Mouse (Mus musculus): ENCODE measurements around the gene Ttc22. TPM values are rescaled to one million over a fixed set of nuclear protein-coding genes. Genes with fewer than 3 reads are reported as not detected.

Ttc22 gene
- polyA plus RNA-seq, 1 experiment from 2014 or later, result 1.6 TPM

- 88% methylated on average over 4 of the region's 4 CpGs for WGBS
- no peaks in the 10 kb centered on the region for H3K9me3 ChIP-seq
- ATAC-seq (ENCODE audit: low FRiP score), result no peak
Measured at GRCm38 (mm10) chr4:106618898-106619297, 3.3 kb upstream of the Ttc22 start.

DNA sequence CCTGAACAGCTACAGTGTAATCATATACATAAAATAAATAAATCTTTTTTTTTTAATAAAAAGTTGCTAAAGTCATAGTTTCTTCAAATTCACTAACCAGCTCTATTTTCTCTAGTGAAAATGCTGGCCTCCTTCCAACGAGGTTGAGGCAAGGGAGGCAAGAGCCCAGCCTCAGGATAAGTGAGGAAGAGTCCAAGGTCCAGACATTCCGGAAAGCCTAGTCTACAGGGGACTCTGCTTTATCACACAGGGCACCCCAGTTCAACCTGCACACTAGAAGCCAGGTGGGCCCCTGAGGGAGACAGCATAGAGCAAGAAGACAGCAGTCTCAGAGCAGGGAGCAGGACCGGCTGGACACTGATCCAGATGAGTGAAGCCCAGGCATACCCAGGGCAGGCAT lies 804 bp upstream of the Ttc22 start:
- no peak overlapping the region for H3K4me3 ChIP-seq
- no peaks in the 10 kb centered on the region for H3K36me3 ChIP-seq
- H3K4me1 ChIP-seq (replicated peaks), result peaks cover 22% of the 10 kb centered on the region
- H3K4me2 ChIP-seq, result no peak overlapping the region
- no peak for ATAC-seq (ENCODE audit: low FRiP score)
- no peaks in the 10 kb centered on the region for H3K9me3 ChIP-seq
- no peak overlapping the region for H3K9ac ChIP-seq
- H3K27me3 ChIP-seq, result peaks cover 65% of the 10 kb centered on the region
- 78% methylated on average over 3 of the region's 3 CpGs for WGBS
- H3K27ac ChIP-seq, result no peak overlapping the region

More at GRCm38 (mm10) chr4:106618898-106619297, 3.3 kb upstream of the Ttc22 start:
- Histone ChIP-seq H3K9ac (no peak overlapping the region), H3K4me2 (no peak overlapping the region), H3K4me3 (no peak overlapping the region), H3K27ac (no peak overlapping the region), H3K4me1 (replicated peaks) (peaks cover 22% of the 10 kb centered on the region), H3K36me3 (no peaks in the 10 kb centered on the region), H3K27me3 (peaks cover 60% of the 10 kb centered on the region)

DNA sequence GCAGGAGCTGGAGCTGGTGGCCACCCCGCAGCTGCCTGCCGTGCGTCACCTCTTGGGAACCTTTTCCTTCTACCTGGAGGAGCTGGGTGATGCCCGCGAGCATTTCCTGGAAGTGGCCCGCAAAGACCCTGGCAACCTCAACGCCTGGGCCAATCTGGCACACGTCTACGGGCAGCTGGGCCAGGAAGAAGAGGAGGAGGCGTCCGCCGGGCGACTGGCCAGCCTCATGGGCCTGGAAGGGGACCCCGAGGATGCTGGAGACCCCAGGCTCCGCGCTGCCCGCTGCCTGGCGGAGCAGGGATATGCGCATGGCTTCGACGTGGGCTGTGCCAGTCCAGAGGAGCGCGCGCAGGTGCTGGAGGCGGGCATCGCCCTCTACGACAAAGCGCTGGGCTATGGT lies 480 bp downstream of the Ttc22 start:
- WGBS, result 29% methylated on average over 28 of the region's 28 CpGs
- no peak overlapping the region for H3K4me3 ChIP-seq
- H3K36me3 ChIP-seq, result no peaks in the 10 kb centered on the region
- 0 out of 2 replicates have a peak overlapping the region, but pooled peaks have one; percentile 8 for H3K4me2 ChIP-seq
- no peak overlapping the region for H3K27ac ChIP-seq
- peaks cover 62% of the 10 kb centered on the region for H3K27me3 ChIP-seq
- peak overlapping the region; percentile 43; the same call in 1 of the 2 replicates for H3K9ac ChIP-seq
- ATAC-seq (ENCODE audit: low FRiP score), result no peak
- no peaks in the 10 kb centered on the region for H3K9me3 ChIP-seq
- peaks cover 15% of the 10 kb centered on the region for H3K4me1 ChIP-seq (replicated peaks)

DNA sequence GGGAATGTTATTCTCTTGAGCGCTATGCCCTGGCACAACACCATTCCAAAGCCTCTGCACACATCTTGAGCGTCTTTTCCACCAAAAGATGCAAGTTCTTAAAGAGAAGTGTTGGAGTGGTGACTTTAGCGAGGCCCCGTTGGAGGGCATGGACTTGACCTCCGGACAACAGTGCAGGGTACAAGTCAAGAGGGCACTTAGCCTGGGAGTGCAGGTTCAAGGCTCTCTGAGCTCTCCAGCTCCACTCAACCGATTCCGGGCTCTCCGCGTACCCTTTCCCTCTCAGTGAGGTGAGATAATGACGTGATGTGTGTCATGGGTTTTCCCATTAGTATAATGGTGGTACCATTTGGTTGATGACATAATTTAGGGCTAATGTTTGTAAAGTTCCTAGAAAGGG lies 2.0 kb downstream of the Ttc22 start:
- Histone ChIP-seq H3K9ac (no peak overlapping the region), H3K4me2 (no peak overlapping the region), H3K4me1 (replicated peaks) (peaks cover 19% of the 10 kb centered on the region), H3K27ac (no peak overlapping the region), H3K9me3 (no peaks in the 10 kb centered on the region), H3K4me3 (no peak overlapping the region), H3K36me3 (no peaks in the 10 kb centered on the region), H3K27me3 (peaks cover 55% of the 10 kb centered on the region)
- 90% methylated on average over 10 of the region's 10 CpGs for WGBS
- ATAC-seq (ENCODE audit: low FRiP score), result no peak

DNA sequence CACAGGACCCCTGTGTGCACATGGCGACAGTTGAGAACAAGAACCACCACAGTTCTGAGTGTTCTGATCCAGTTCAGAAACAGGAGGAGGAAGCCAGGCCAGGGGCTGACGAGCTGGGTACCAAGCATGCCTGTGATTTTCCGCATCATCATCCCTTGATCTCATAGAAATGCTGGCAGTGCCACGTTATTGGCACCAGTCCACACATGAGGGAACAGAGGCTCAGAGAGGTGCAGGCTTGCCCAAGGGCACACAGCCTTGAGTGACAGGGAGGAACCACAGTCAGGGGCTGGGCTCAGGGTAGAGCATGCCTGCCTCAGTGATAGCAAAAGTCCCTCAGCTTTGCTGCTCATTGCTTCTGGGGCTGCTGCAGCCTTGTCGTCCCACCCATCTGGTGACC lies 5.6 kb downstream of the Ttc22 start:
- 73% methylated on average over 5 of the region's 5 CpGs for WGBS
- ATAC-seq (ENCODE audit: low FRiP score), result no peak
- peaks cover 40% of the 10 kb centered on the region for H3K4me1 ChIP-seq (replicated peaks)

DNA sequence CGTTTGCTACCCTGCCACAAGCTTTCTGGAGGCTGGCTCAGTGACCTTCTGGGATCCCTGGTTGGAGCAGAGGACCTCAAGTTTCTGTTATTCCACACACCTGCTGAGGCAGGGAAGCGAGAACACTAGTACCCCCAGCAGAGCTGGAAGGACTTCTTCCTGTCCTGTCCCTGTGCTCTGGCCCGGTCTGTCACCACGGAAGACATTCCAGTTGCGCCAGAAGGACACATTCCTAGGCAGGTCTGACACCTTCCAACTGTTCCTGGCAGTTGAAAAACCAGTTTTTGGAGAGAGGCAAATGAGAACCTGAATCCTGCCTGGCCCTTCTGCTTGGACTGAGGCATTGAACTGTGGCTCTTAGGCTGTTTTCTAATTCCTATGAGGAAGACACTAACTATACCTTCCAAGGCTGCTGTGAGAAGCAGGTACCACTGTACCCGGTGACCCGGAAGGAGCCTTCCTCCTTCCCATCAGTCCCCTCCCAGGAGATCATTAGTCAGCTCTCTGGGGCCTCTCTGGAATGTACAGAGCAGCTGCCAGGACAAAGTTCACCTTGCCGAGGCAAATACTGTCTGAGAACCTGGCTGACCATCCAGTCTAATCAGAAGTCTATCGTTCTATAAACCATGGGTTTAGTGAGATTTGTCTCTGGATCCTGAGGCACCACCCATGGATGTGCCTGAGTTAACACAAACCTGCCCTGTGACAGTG lies 6.6 kb downstream of the Ttc22 start:
- peaks cover 48% of the 10 kb centered on the region for H3K4me1 ChIP-seq (replicated peaks)
- no peak for ATAC-seq (ENCODE audit: low FRiP score)
- 69% methylated on average over 9 of the region's 9 CpGs for WGBS

More for the DNA sequence above, 5.6 kb downstream of the Ttc22 start:
- Histone ChIP-seq H3K9me3 (no peaks in the 10 kb centered on the region), H3K27ac (no peak overlapping the region), H3K36me3 (no peaks in the 10 kb centered on the region), H3K4me3 (no peak overlapping the region), H3K9ac (0 out of 2 replicates have a peak overlapping the region, but pooled peaks have one; percentile 8), H3K27me3 (peaks cover 32% of the 10 kb centered on the region), H3K4me2 (no peak overlapping the region)

DNA sequence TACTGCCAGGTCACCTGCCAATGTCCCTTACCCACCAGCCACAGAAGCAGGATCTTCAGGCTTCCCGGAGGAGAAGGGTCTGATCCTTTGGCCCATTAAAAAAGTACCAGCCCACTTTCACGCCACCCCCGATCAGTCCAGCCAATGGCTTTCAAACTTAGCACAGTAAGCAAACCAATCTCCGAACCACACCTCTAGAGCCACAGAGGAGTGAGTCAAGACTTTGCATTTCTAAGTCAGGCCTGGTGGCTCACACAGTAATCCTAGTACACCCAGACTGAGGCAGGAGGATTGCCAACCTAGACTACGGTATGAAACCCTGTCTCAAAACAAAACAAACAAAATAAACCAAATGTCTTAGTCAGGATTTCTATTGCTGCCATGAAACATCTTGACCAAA lies 7.1 kb downstream of the Ttc22 start:
- WGBS, result 81% methylated on average over 5 of the region's 5 CpGs
- peaks cover 54% of the 10 kb centered on the region for H3K4me1 ChIP-seq (replicated peaks)

More for the DNA sequence above, 6.6 kb downstream of the Ttc22 start:
- H3K4me2 ChIP-seq, result no peak overlapping the region
- H3K36me3 ChIP-seq, result no peaks in the 10 kb centered on the region
- no peak overlapping the region for H3K27ac ChIP-seq
- H3K27me3 ChIP-seq, result peaks cover 22% of the 10 kb centered on the region
- H3K9me3 ChIP-seq, result no peaks in the 10 kb centered on the region
- no peak overlapping the region for H3K4me3 ChIP-seq
- H3K9ac ChIP-seq, result no peak overlapping the region

DNA sequence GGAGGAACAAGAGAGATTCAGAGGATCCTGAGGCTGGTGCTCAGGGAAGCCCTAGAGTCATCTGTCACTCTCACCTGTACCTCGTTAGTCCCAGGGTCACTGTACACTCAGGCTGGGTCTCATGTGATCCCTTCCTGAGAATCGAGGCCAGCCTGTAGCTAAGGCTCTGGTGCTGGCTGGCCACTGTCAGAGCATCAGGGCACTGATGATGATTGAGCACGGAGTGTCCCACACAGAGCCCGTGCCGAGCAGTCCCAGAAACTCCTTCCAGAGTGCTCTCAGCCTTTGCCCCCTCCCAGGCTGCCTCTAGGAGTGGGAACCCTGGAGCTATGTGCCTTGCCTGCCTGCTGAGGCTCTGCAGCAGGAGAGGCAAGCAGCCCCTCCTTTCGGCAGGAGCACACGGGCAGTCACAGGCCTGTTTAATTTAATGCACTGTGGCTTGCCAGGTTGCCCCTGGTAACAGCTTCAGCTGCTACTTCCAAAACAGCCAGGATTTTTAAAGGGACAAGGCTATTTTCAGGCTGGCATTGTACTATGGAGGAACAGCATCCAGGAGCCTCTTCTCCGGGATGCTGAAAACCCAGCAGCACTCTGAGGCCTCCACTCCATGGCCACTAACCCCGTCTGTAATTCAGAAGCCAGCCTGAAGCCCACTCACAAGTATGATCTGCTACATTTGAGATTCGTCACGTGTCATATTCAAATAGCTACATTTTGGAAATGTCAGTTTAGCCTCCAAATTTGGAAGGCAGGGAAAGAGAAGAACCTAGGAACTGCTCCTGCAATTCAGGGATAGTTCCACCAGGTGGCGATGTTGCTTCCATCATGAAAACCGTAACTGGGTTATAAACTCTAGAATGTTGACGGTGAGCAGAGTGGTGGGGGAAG lies 8.3 kb downstream of the Ttc22 start:
- Histone ChIP-seq H3K27me3 (0 out of 2 replicates have a peak, but pooled peaks cover 7% of the 10 kb centered on the region), H3K4me2 (0 out of 2 replicates have a peak overlapping the region, but pooled peaks have one; percentile 20), H3K9me3 (no peaks in the 10 kb centered on the region), H3K9ac (peak overlapping the region; percentile 59), H3K4me3 (no peak overlapping the region), H3K27ac (peak overlapping the region; percentile 86), H3K36me3 (no peaks in the 10 kb centered on the region), H3K4me1 (replicated peaks) (peaks cover 60% of the 10 kb centered on the region)
- 17% methylated on average over 14 of the region's 14 CpGs for WGBS
- ATAC-seq (ENCODE audit: low FRiP score), result peak; percentile 80

More for the DNA sequence above, 7.1 kb downstream of the Ttc22 start:
- Histone ChIP-seq H3K27me3 (peaks cover 18% of the 10 kb centered on the region), H3K9me3 (no peaks in the 10 kb centered on the region), H3K9ac (no peak overlapping the region), H3K4me3 (no peak overlapping the region), H3K36me3 (no peaks in the 10 kb centered on the region), H3K27ac (no peak overlapping the region), H3K4me2 (no peak overlapping the region)
- ATAC-seq (ENCODE audit: low FRiP score), result no peak

- H3K4me2 ChIP-seq, result no peak overlapping the region
Measured at GRCm38 (mm10) chr4:106632313-106632712, 10.1 kb downstream of the Ttc22 start.

GRCm38 (mm10) chr4:106633281-106634085 lies 11.3 kb downstream of the Ttc22 start:
- H3K9ac ChIP-seq, result peak overlapping the region; percentile 35; the same call in 1 of the 2 replicates
- WGBS, result 39% methylated on average over 8 of the region's 8 CpGs
- peak overlapping the region; percentile 21; the same call in 1 of the 2 replicates for H3K4me2 ChIP-seq
- 0 out of 2 replicates have a peak, but pooled peaks cover 5% of the 10 kb centered on the region for H3K27me3 ChIP-seq
- no peak overlapping the region for H3K4me3 ChIP-seq
- no peaks in the 10 kb centered on the region for H3K36me3 ChIP-seq
- no peak for ATAC-seq (ENCODE audit: low FRiP score)
- no peaks in the 10 kb centered on the region for H3K9me3 ChIP-seq
- H3K4me1 ChIP-seq (replicated peaks), result peaks cover 50% of the 10 kb centered on the region
- H3K27ac ChIP-seq, result peak overlapping the region; percentile 84

More at GRCm38 (mm10) chr4:106632313-106632712, 10.1 kb downstream of the Ttc22 start:
- ATAC-seq (ENCODE audit: low FRiP score), result no peak
- Histone ChIP-seq H3K9me3 (no peaks in the 10 kb centered on the region), H3K36me3 (no peaks in the 10 kb centered on the region), H3K27me3 (0 out of 2 replicates have a peak, but pooled peaks cover 3% of the 10 kb centered on the region), H3K4me3 (no peak overlapping the region), H3K4me1 (replicated peaks) (peaks cover 56% of the 10 kb centered on the region), H3K27ac (0 out of 2 replicates have a peak overlapping the region, but pooled peaks have one; percentile 84), H3K9ac (no peak overlapping the region)
- 67% methylated on average over 1 of the region's 3 CpGs for WGBS

DNA sequence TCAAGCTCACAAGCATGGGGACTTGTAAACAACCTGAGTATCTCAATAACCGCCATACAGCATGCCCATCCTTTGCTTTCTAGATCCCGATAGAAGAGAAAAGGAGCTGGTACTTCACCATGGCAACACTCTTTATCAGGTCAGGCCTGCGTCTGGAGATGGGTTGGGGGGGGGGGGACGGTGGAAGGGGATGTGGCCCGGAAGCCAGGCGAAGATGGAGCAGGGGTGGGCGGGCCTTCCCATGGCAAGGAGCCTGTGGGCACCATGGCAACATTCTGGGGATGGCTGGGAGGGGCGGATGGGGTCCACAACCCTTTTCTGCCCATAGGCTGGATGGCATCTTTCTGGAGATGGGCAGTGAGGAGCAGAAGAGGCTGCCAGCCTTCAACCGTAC lies 11.9 kb downstream of the Ttc22 start:
- peaks cover 50% of the 10 kb centered on the region for H3K4me1 ChIP-seq (replicated peaks)
- peak overlapping the region; percentile 35; the same call in 1 of the 2 replicates for H3K9ac ChIP-seq
- H3K4me3 ChIP-seq, result no peak overlapping the region
- peak overlapping the region; percentile 84 for H3K27ac ChIP-seq
- WGBS, result 38% methylated on average over 9 of the region's 9 CpGs
- H3K4me2 ChIP-seq, result peak overlapping the region; percentile 21; the same call in 1 of the 2 replicates
- H3K36me3 ChIP-seq, result no peaks in the 10 kb centered on the region
- ATAC-seq (ENCODE audit: low FRiP score), result no peak
- no peaks in the 10 kb centered on the region for H3K9me3 ChIP-seq
- H3K27me3 ChIP-seq, result 0 out of 2 replicates have a peak, but pooled peaks cover 10% of the 10 kb centered on the region

Data from hindbrain, embryonic 13.5 days (tissue).